Mouse (Mus musculus) retina, embryonic 14.5 days (tissue): ENCODE data around the gene Elovl3.
"Not testable (repeated sequence)": the region's sequence is repeated elsewhere in the genome, so short reads cannot be mapped to it uniquely, and the experiment has no call there.

ENCODE experiments used
- DNase-seq: peaks from one replicate; pipeline ENCODE4 v3.0.0-alpha.2; 2015; ENCODE audit warnings: low spot score

Gene Elovl3

GRCm38 (mm10) chr19:46131694-46132525 is at the start of gene Elovl3:
Elovl3 (plus strand) TSS chr19:46131897.
- peak; percentile 39 for DNase-seq

GRCm38 (mm10) chr19:46085185-46085584 is 46.5 kb upstream of the Elovl3 start:
- DNase-seq: no peak

- DNase-seq: peak; percentile 83
Measured at GRCm38 (mm10) chr19:46086337-46086736, 45.4 kb upstream of the Elovl3 start.

- no peak for DNase-seq
Measured at GRCm38 (mm10) chr19:46087871-46088270, 43.8 kb upstream of the Elovl3 start.

GRCm38 (mm10) chr19:46091641-46092040 is 40.1 kb upstream of the Elovl3 start:
- DNase-seq: no peak

GRCm38 (mm10) chr19:46094144-46094543 is 37.6 kb upstream of the Elovl3 start:
- no peak for DNase-seq

GRCm38 (mm10) chr19:46095291-46095690 is 36.4 kb upstream of the Elovl3 start:
- DNase-seq: no peak

GRCm38 (mm10) chr19:46096396-46096795 is 35.3 kb upstream of the Elovl3 start:
- no peak for DNase-seq

- DNase-seq: no peak
Measured at GRCm38 (mm10) chr19:46099561-46099960, 32.1 kb upstream of the Elovl3 start.

- no peak for DNase-seq
Measured at GRCm38 (mm10) chr19:46103437-46104186, 28.1 kb upstream of the Elovl3 start.

- DNase-seq: no peak
Measured at GRCm38 (mm10) chr19:46104187-46104557, 27.5 kb upstream of the Elovl3 start.

- DNase-seq: no peak
Measured at GRCm38 (mm10) chr19:46110214-46110613, 21.5 kb upstream of the Elovl3 start.

GRCm38 (mm10) chr19:46110781-46111180 is 20.9 kb upstream of the Elovl3 start:
- DNase-seq: no peak

GRCm38 (mm10) chr19:46114617-46115016 is 17.1 kb upstream of the Elovl3 start:
- no peak for DNase-seq

- no peak for DNase-seq
Measured at GRCm38 (mm10) chr19:46119458-46119857, 12.2 kb upstream of the Elovl3 start.

- DNase-seq: no peak
Measured at GRCm38 (mm10) chr19:46120872-46121271, 10.8 kb upstream of the Elovl3 start.

GRCm38 (mm10) chr19:46123876-46124275 is 7.8 kb upstream of the Elovl3 start:
- no peak for DNase-seq

- DNase-seq: no peak
Measured at GRCm38 (mm10) chr19:46124651-46125050, 7.0 kb upstream of the Elovl3 start.

GRCm38 (mm10) chr19:46126301-46126700 is 5.4 kb upstream of the Elovl3 start:
- DNase-seq: no peak

GRCm38 (mm10) chr19:46129737-46130136 is 2.0 kb upstream of the Elovl3 start:
- DNase-seq: not testable (repeated sequence)

GRCm38 (mm10) chr19:46131283-46131682 is 414 bp upstream of the Elovl3 start:
- DNase-seq: no peak

GRCm38 (mm10) chr19:46132577-46132976 is 880 bp downstream of the Elovl3 start:
- no peak for DNase-seq

GRCm38 (mm10) chr19:46135297-46135696 is 3.6 kb downstream of the Elovl3 start:
- DNase-seq: peak; percentile 97
